Mouse (Mus musculus) heart, postnatal 0 days (tissue): Measurements from ENCODE around the gene Pnpla3.

Experiments used
- CTCF ChIP-seq: IDR thresholded peaks from 2 replicates; pipeline ENCODE4 v1.5.1; 2016; ENCODE audit warnings: antibody characterized with exemption, control low read depth, low read depth
- EP300 ChIP-seq: IDR thresholded peaks from 2 replicates; pipeline ENCODE4 v1.6.1; 2016; ENCODE audit warnings: antibody characterized with exemption, low read depth

GRCm38 (mm10) chr15:84188887-84189530, 21.4 kb downstream of the Pnpla3 start:
- no peak for TF ChIP-seq EP300
- TF ChIP-seq CTCF, result no peak
